Mouse (Mus musculus) heart, embryonic 11.5 days (tissue): ENCODE measurements at regions not wholly inside any gene's neighbourhood (a gene's known extent, or its start where the extent isn't known, plus 50 kb on each side); places are given as distances from the start of the nearest gene placed in this dataset.

ENCODE experiments used
- ATAC-seq: fragments of 200-750 bp; cut with Nextera tagmentation; replicated peaks from 2 replicates; pipeline ENCODE4 v1.8.0; 2017; ENCODE audit warnings: moderate library complexity; ENCODE audit not compliant: insufficient number of reproducible peaks, low FRiP score, low TSS enrichment
- H3K27ac ChIP-seq: fragments of 300-500 bp; sonication (generic); 2 replicates; pipeline ENCODE4 v1.5.1; 2014; ENCODE audit warnings: mild to moderate bottlenecking, low read depth, low read length
- H3K27me3 ChIP-seq: fragments of 300-500 bp; sonication (generic); 2 replicates; pipeline ENCODE4 v1.6.1; 2014; ENCODE audit warnings: mild to moderate bottlenecking, low read length, mixed read lengths; ENCODE audit not compliant: control insufficient read depth, insufficient read depth
- H3K36me3 ChIP-seq: fragments of 300-500 bp; sonication (generic); 2 replicates; pipeline ENCODE4 v1.6.1; 2014; ENCODE audit warnings: mild to moderate bottlenecking, low read length, moderate library complexity, mixed read lengths; ENCODE audit not compliant: control insufficient read depth, insufficient read depth
- H3K4me1 ChIP-seq: fragments of 300-500 bp; sonication (generic); 2 replicates; pipeline ENCODE4 v1.6.1; 2014; ENCODE audit warnings: low read length; ENCODE audit not compliant: control insufficient read depth, insufficient read depth
- H3K4me2 ChIP-seq: fragments of 300-500 bp; sonication (generic); 2 replicates; pipeline ENCODE4 v1.6.1; 2014; ENCODE audit warnings: mild to moderate bottlenecking, moderate library complexity
- H3K4me3 ChIP-seq: fragments of 300-500 bp; sonication (generic); 2 replicates; pipeline ENCODE4 v1.5.1; 2014; ENCODE audit warnings: low read depth, low read length
- H3K9ac ChIP-seq: fragments of 300-500 bp; sonication (generic); 2 replicates; pipeline ENCODE4 v1.6.1; 2014; ENCODE audit warnings: mild to moderate bottlenecking, low read depth, low read length, moderate library complexity
- H3K9me3 ChIP-seq: fragments of 300-500 bp; sonication (generic); replicated peaks from 2 replicates; pipeline ENCODE4 v1.6.1; 2016; ENCODE audit warnings: low read length; ENCODE audit not compliant: control insufficient read depth
- WGBS: fragments of 180-500 bp; shearing (Covaris S2); extraction: QIAGEN DNeasy Blood & Tissue Kit; methylation state at CpG from one replicate; pipeline ENCODE4 v1.1.7; 2014; ENCODE audit not compliant: insufficient replicate concordance; 5-methylcytosine and 5-hydroxymethylcytosine counted together

- no peak overlapping the region for H3K4me3 ChIP-seq
- H3K9ac ChIP-seq = no peak overlapping the region
- H3K27ac ChIP-seq = no peak overlapping the region
- WGBS = 67% methylated on average over 9 of the region's 9 CpGs
- H3K4me1 ChIP-seq = no peaks in the 10 kb centered on the region
- H3K9me3 ChIP-seq = no peaks in the 10 kb centered on the region
- ATAC-seq = no peak
- H3K27me3 ChIP-seq = no peaks in the 10 kb centered on the region
- no peak overlapping the region for H3K4me2 ChIP-seq
- H3K36me3 ChIP-seq = no peaks in the 10 kb centered on the region
These were observed 134.9 kb downstream of the Dhx35 start for GRCm38 (mm10) chr2:158929507-158929906.

- Histone ChIP-seq H3K27me3 (no peaks in the 10 kb centered on the region), H3K27ac (no peak overlapping the region), H3K4me1 (no peaks in the 10 kb centered on the region), H3K4me2 (no peak overlapping the region), H3K4me3 (no peak overlapping the region), H3K9ac (no peak overlapping the region), H3K9me3 (no peaks in the 10 kb centered on the region), H3K36me3 (no peaks in the 10 kb centered on the region)
- 75% methylated on average over 2 of the region's 2 CpGs for WGBS
- ATAC-seq = no peak
These were observed 143.4 kb downstream of the Dhx35 start for GRCm38 (mm10) chr2:158937948-158938565.

GRCm38 (mm10) chr2:158949418-158949817, 154.8 kb downstream of the Dhx35 start:
- Histone ChIP-seq H3K9me3 (no peaks in the 10 kb centered on the region), H3K4me2 (no peak overlapping the region), H3K36me3 (no peaks in the 10 kb centered on the region), H3K4me1 (no peaks in the 10 kb centered on the region), H3K27ac (no peak overlapping the region), H3K4me3 (no peak overlapping the region), H3K9ac (no peak overlapping the region), H3K27me3 (no peaks in the 10 kb centered on the region)
- WGBS = 53% methylated on average over 6 of the region's 6 CpGs
- no peak for ATAC-seq

GRCm38 (mm10) chr2:158951061-158951460, 156.5 kb downstream of the Dhx35 start:
- H3K36me3 ChIP-seq = no peaks in the 10 kb centered on the region
- H3K4me3 ChIP-seq = no peak overlapping the region
- no peak overlapping the region for H3K4me2 ChIP-seq
- 33% methylated on average over 3 of the region's 3 CpGs for WGBS
- H3K9me3 ChIP-seq = no peaks in the 10 kb centered on the region
- H3K27me3 ChIP-seq = no peaks in the 10 kb centered on the region
- H3K9ac ChIP-seq = no peak overlapping the region
- ATAC-seq = no peak
- no peak overlapping the region for H3K27ac ChIP-seq
- H3K4me1 ChIP-seq = no peaks in the 10 kb centered on the region

GRCm38 (mm10) chr2:158956888-158957287, 162.3 kb downstream of the Dhx35 start:
- Histone ChIP-seq H3K4me3 (no peak overlapping the region), H3K9ac (no peak overlapping the region), H3K27me3 (no peaks in the 10 kb centered on the region), H3K9me3 (no peaks in the 10 kb centered on the region), H3K36me3 (no peaks in the 10 kb centered on the region), H3K27ac (no peak overlapping the region), H3K4me2 (no peak overlapping the region), H3K4me1 (no peaks in the 10 kb centered on the region)
- ATAC-seq = no peak
- 68% methylated on average over 11 of the region's 11 CpGs for WGBS

GRCm38 (mm10) chr2:158965003-158965665, 170.5 kb downstream of the Dhx35 start:
- Histone ChIP-seq H3K4me2 (no peak overlapping the region), H3K36me3 (no peaks in the 10 kb centered on the region), H3K27me3 (no peaks in the 10 kb centered on the region), H3K9me3 (no peaks in the 10 kb centered on the region), H3K4me1 (no peaks in the 10 kb centered on the region), H3K27ac (no peak overlapping the region), H3K4me3 (no peak overlapping the region), H3K9ac (no peak overlapping the region)
- ATAC-seq = no peak
- WGBS = 72% methylated on average over 6 of the region's 6 CpGs

GRCm38 (mm10) chr2:158972178-158972577, 177.6 kb downstream of the Dhx35 start:
- Histone ChIP-seq H3K27ac (no peak overlapping the region), H3K36me3 (no peaks in the 10 kb centered on the region), H3K9me3 (no peaks in the 10 kb centered on the region), H3K27me3 (no peaks in the 10 kb centered on the region), H3K9ac (no peak overlapping the region), H3K4me2 (no peak overlapping the region), H3K4me1 (no peaks in the 10 kb centered on the region), H3K4me3 (no peak overlapping the region)
- ATAC-seq = no peak
- WGBS = 62% methylated on average over 2 of the region's 2 CpGs

- no peaks in the 10 kb centered on the region for H3K36me3 ChIP-seq
- H3K27me3 ChIP-seq = no peaks in the 10 kb centered on the region
- H3K4me1 ChIP-seq = no peaks in the 10 kb centered on the region
- H3K9ac ChIP-seq = no peak overlapping the region
- WGBS = 63% methylated on average over 17 of the region's 17 CpGs
- H3K4me3 ChIP-seq = no peak overlapping the region
- no peaks in the 10 kb centered on the region for H3K9me3 ChIP-seq
- H3K27ac ChIP-seq = no peak overlapping the region
- no peak for ATAC-seq
- H3K4me2 ChIP-seq = no peak overlapping the region
These were observed 191.0 kb downstream of the Dhx35 start for GRCm38 (mm10) chr2:158985529-158986148.
